Mouse (Mus musculus) neural tube, embryonic 15.5 days (tissue): ENCODE measurements around the gene Pde4d. TPM values are rescaled to one million over a fixed set of nuclear protein-coding genes. Genes with fewer than 3 reads are reported as not detected.

Experiments
- ATAC-seq: fragments of 200-750 bp; cut with Nextera tagmentation; 2 replicates; pipeline ENCODE4 v1.8.0; 2017; ENCODE audit warnings: mild to moderate bottlenecking, moderate TSS enrichment, moderate library complexity; ENCODE audit not compliant: low FRiP score
- H3K27ac ChIP-seq: fragments of 300-500 bp; sonication (generic); replicated peaks from 2 replicates; pipeline ENCODE4 v1.5.1; 2015; ENCODE audit warnings: mild to moderate bottlenecking, inconsistent platforms
- H3K27me3 ChIP-seq: fragments of 300-500 bp; sonication (generic); replicated peaks from 2 replicates; pipeline ENCODE4 v1.6.1; 2015; ENCODE audit warnings: inconsistent platforms
- H3K36me3 ChIP-seq: fragments of 300-500 bp; sonication (generic); 2 replicates; pipeline ENCODE4 v1.6.1; 2015; ENCODE audit warnings: inconsistent platforms
- H3K4me1 ChIP-seq: fragments of 300-500 bp; sonication (generic); 2 replicates; pipeline ENCODE4 v1.6.1; 2015; ENCODE audit warnings: inconsistent platforms
- H3K4me2 ChIP-seq: fragments of 300-500 bp; sonication (generic); 2 replicates; pipeline ENCODE4 v1.6.1; 2015; ENCODE audit warnings: inconsistent platforms, mild to moderate bottlenecking, moderate library complexity
- H3K4me3 ChIP-seq: fragments of 300-500 bp; sonication (generic); replicated peaks from 2 replicates; pipeline ENCODE4 v1.5.1; 2015; ENCODE audit warnings: mild to moderate bottlenecking, inconsistent platforms
- H3K9ac ChIP-seq: fragments of 300-500 bp; sonication (generic); replicated peaks from 2 replicates; pipeline ENCODE4 v1.6.1; 2015; ENCODE audit warnings: mild to moderate bottlenecking, inconsistent platforms
- H3K9me3 ChIP-seq: fragments of 300-500 bp; sonication (generic); replicated peaks from 2 replicates; pipeline ENCODE4 v1.6.1; 2016; ENCODE audit warnings: inconsistent platforms
- WGBS: fragments of 180-500 bp; shearing (Covaris S2); methylation state at CpG from one replicate; pipeline ENCODE4 v1.1.7; 2015; ENCODE audit warnings: mixed read lengths; 5-methylcytosine and 5-hydroxymethylcytosine counted together
- polyA plus RNA-seq: library from polyadenylated mRNA; unstranded; fragments of >200 nt; fragmentation: Nextera tagmentation; extraction: Ambion mirVana; gene quantifications from 2 replicates; pipeline ENCODE4 v1.2.1, GENCODE M21; 2015

Pde4d gene
- 20.7 and 22.8 TPM in 2 replicates for polyA plus RNA-seq

- H3K9ac ChIP-seq = no peak within 1 kb of the TSS
- no peak within 1 kb of the TSS for H3K4me3 ChIP-seq
- 60% methylated on average over 10 of the region's 10 CpGs for WGBS
- peaks cover 4% of the 10 kb centered on the region; the same call in 1 of the 2 replicates for H3K4me1 ChIP-seq
- no peaks in the 10 kb centered on the region for H3K27me3 ChIP-seq
- H3K9me3 ChIP-seq = no peaks in the 10 kb centered on the region
- H3K4me2 ChIP-seq = no peak within 1 kb of the TSS
- no peaks in the 10 kb centered on the region for H3K36me3 ChIP-seq
- H3K27ac ChIP-seq = no peak within 1 kb of the TSS
- ATAC-seq = no peak
Observed at GRCm38 (mm10) chr13:108449116-108450097, at the start of gene Pde4d. Pde4d (plus strand) TSS chr13:108449948.

GRCm38 (mm10) chr13:108403197-108403596 is 46.6 kb upstream of the Pde4d start:
- WGBS = 90% methylated on average over 5 of the region's 5 CpGs
- ATAC-seq = no peak

GRCm38 (mm10) chr13:108404372-108404771 is 45.4 kb upstream of the Pde4d start:
- Histone ChIP-seq H3K27ac (no peak overlapping the region), H3K4me2 (no peak overlapping the region), H3K9me3 (no peaks in the 10 kb centered on the region), H3K27me3 (no peaks in the 10 kb centered on the region), H3K9ac (no peak overlapping the region), H3K4me3 (no peak overlapping the region), H3K36me3 (no peaks in the 10 kb centered on the region), H3K4me1 (no peaks in the 10 kb centered on the region)
- 89% methylated on average over 4 of the region's 4 CpGs for WGBS
- no peak for ATAC-seq

More at GRCm38 (mm10) chr13:108403197-108403596, 46.6 kb upstream of the Pde4d start:
- H3K27me3 ChIP-seq = no peaks in the 10 kb centered on the region
- H3K4me2 ChIP-seq = no peak overlapping the region
- H3K9me3 ChIP-seq = no peaks in the 10 kb centered on the region
- H3K27ac ChIP-seq = no peak overlapping the region
- H3K4me1 ChIP-seq = no peaks in the 10 kb centered on the region
- no peak overlapping the region for H3K9ac ChIP-seq
- no peaks in the 10 kb centered on the region for H3K36me3 ChIP-seq
- no peak overlapping the region for H3K4me3 ChIP-seq

GRCm38 (mm10) chr13:108415464-108415863 is 34.3 kb upstream of the Pde4d start:
- Histone ChIP-seq H3K27me3 (no peaks in the 10 kb centered on the region), H3K9ac (no peak overlapping the region), H3K9me3 (no peaks in the 10 kb centered on the region), H3K4me1 (no peaks in the 10 kb centered on the region), H3K27ac (no peak overlapping the region), H3K4me2 (no peak overlapping the region), H3K4me3 (no peak overlapping the region), H3K36me3 (no peaks in the 10 kb centered on the region)
- ATAC-seq = no peak
- 56% methylated on average over 2 of the region's 2 CpGs for WGBS

GRCm38 (mm10) chr13:108418741-108419507 is 30.8 kb upstream of the Pde4d start:
- no peaks in the 10 kb centered on the region for H3K4me1 ChIP-seq
- H3K9ac ChIP-seq = no peak overlapping the region
- no peaks in the 10 kb centered on the region for H3K27me3 ChIP-seq
- H3K4me3 ChIP-seq = no peak overlapping the region
- H3K9me3 ChIP-seq = no peaks in the 10 kb centered on the region
- no peak overlapping the region for H3K27ac ChIP-seq
- no peak for ATAC-seq
- 93% methylated on average over 1 of the region's 1 CpGs for WGBS
- no peaks in the 10 kb centered on the region for H3K36me3 ChIP-seq
- H3K4me2 ChIP-seq = no peak overlapping the region

GRCm38 (mm10) chr13:108426322-108426721 is 23.4 kb upstream of the Pde4d start:
- Histone ChIP-seq H3K27me3 (no peaks in the 10 kb centered on the region), H3K36me3 (no peaks in the 10 kb centered on the region), H3K4me3 (no peak overlapping the region), H3K9ac (no peak overlapping the region), H3K27ac (no peak overlapping the region), H3K9me3 (no peaks in the 10 kb centered on the region), H3K4me1 (0 out of 2 replicates have a peak, but pooled peaks cover 4% of the 10 kb centered on the region), H3K4me2 (no peak overlapping the region)
- no peak for ATAC-seq
- 74% methylated on average over 5 of the region's 5 CpGs for WGBS

- H3K9ac ChIP-seq = no peak overlapping the region
- H3K4me3 ChIP-seq = no peak overlapping the region
- no peaks in the 10 kb centered on the region for H3K36me3 ChIP-seq
- no peak overlapping the region for H3K27ac ChIP-seq
- H3K4me2 ChIP-seq = no peak overlapping the region
- no peak for ATAC-seq
- 56% methylated on average over 6 of the region's 6 CpGs for WGBS
- no peaks in the 10 kb centered on the region for H3K9me3 ChIP-seq
- 0 out of 2 replicates have a peak, but pooled peaks cover 4% of the 10 kb centered on the region for H3K4me1 ChIP-seq
- no peaks in the 10 kb centered on the region for H3K27me3 ChIP-seq
Observed at GRCm38 (mm10) chr13:108428809-108429208, 20.9 kb upstream of the Pde4d start.

GRCm38 (mm10) chr13:108429623-108430022 is 20.1 kb upstream of the Pde4d start:
- ATAC-seq = no peak

GRCm38 (mm10) chr13:108431776-108432175 is 18.0 kb upstream of the Pde4d start:
- H3K27ac ChIP-seq = no peak overlapping the region
- no peak for ATAC-seq
- H3K9me3 ChIP-seq = no peaks in the 10 kb centered on the region
- 0 out of 2 replicates have a peak, but pooled peaks cover 4% of the 10 kb centered on the region for H3K4me1 ChIP-seq
- no peak overlapping the region for H3K9ac ChIP-seq
- H3K36me3 ChIP-seq = no peaks in the 10 kb centered on the region
- no peak overlapping the region for H3K4me2 ChIP-seq
- no peaks in the 10 kb centered on the region for H3K27me3 ChIP-seq
- 95% methylated on average over 3 of the region's 3 CpGs for WGBS
- no peak overlapping the region for H3K4me3 ChIP-seq

More at GRCm38 (mm10) chr13:108429623-108430022, 20.1 kb upstream of the Pde4d start:
- WGBS = 57% methylated on average over 2 of the region's 2 CpGs
- H3K4me2 ChIP-seq = no peak overlapping the region
- 0 out of 2 replicates have a peak, but pooled peaks cover 4% of the 10 kb centered on the region for H3K4me1 ChIP-seq
- H3K27me3 ChIP-seq = no peaks in the 10 kb centered on the region
- no peaks in the 10 kb centered on the region for H3K36me3 ChIP-seq
- H3K9ac ChIP-seq = no peak overlapping the region
- H3K4me3 ChIP-seq = no peak overlapping the region
- H3K27ac ChIP-seq = no peak overlapping the region
- H3K9me3 ChIP-seq = no peaks in the 10 kb centered on the region

- H3K9ac ChIP-seq = no peak overlapping the region
- H3K36me3 ChIP-seq = no peaks in the 10 kb centered on the region
- H3K27me3 ChIP-seq = no peaks in the 10 kb centered on the region
- H3K27ac ChIP-seq = no peak overlapping the region
- no peaks in the 10 kb centered on the region for H3K9me3 ChIP-seq
- no peak overlapping the region for H3K4me2 ChIP-seq
- no peak for ATAC-seq
- H3K4me1 ChIP-seq = no peaks in the 10 kb centered on the region
- H3K4me3 ChIP-seq = no peak overlapping the region
Observed at GRCm38 (mm10) chr13:108435687-108436086, 14.1 kb upstream of the Pde4d start.

- no peaks in the 10 kb centered on the region for H3K36me3 ChIP-seq
- H3K9ac ChIP-seq = no peak overlapping the region
- no peak overlapping the region for H3K27ac ChIP-seq
- no peak overlapping the region for H3K4me2 ChIP-seq
- WGBS = 96% methylated on average over 2 of the region's 2 CpGs
- H3K4me3 ChIP-seq = no peak overlapping the region
- ATAC-seq = no peak
- H3K9me3 ChIP-seq = no peaks in the 10 kb centered on the region
- H3K4me1 ChIP-seq = no peaks in the 10 kb centered on the region
- H3K27me3 ChIP-seq = no peaks in the 10 kb centered on the region
Observed at GRCm38 (mm10) chr13:108437424-108437823, 12.3 kb upstream of the Pde4d start.
